Mouse (Mus musculus) heart, embryonic 12.5 days (tissue): Measurements from ENCODE around the gene Mast3. TPM values are rescaled to one million over a fixed set of nuclear protein-coding genes. Genes with fewer than 3 reads are reported as not detected.
A peak's percentile ranks its signal among the peaks of the same experiment; 100 is the strongest.

Experiments
- ATAC-seq: fragments of 200-750 bp; cut with Nextera tagmentation; 2 replicates; pipeline ENCODE4 v1.8.0; 2017; ENCODE audit warnings: moderate TSS enrichment, moderate library complexity; ENCODE audit not compliant: insufficient number of reproducible peaks, low FRiP score
- H3K27ac ChIP-seq: fragments of 300-500 bp; sonication (generic); 2 replicates; pipeline ENCODE4 v1.5.1; 2016; ENCODE audit warnings: mild to moderate bottlenecking, moderate library complexity; ENCODE audit not compliant: poor library complexity, severe bottlenecking
- H3K27me3 ChIP-seq: fragments of 300-500 bp; sonication (generic); replicated peaks from 2 replicates; pipeline ENCODE4 v1.6.1; 2016; ENCODE audit warnings: mild to moderate bottlenecking, moderate library complexity
- H3K36me3 ChIP-seq: fragments of 300-500 bp; sonication (generic); 2 replicates; pipeline ENCODE4 v1.6.1; 2016; ENCODE audit warnings: mild to moderate bottlenecking, moderate library complexity
- H3K4me1 ChIP-seq: fragments of 300-500 bp; sonication (generic); replicated peaks from 2 replicates; pipeline ENCODE4 v1.6.1; 2016; ENCODE audit warnings: mild to moderate bottlenecking
- H3K4me2 ChIP-seq: fragments of 300-500 bp; sonication (generic); 2 replicates; pipeline ENCODE4 v1.6.1; 2016; ENCODE audit warnings: mild to moderate bottlenecking, moderate library complexity
- H3K4me3 ChIP-seq: fragments of 300-500 bp; sonication (generic); 2 replicates; pipeline ENCODE4 v1.5.1; 2016; ENCODE audit warnings: mild to moderate bottlenecking
- H3K9ac ChIP-seq: fragments of 300-500 bp; sonication (generic); 2 replicates; pipeline ENCODE4 v1.6.1; 2016; ENCODE audit warnings: mild to moderate bottlenecking, moderate library complexity
- H3K9me3 ChIP-seq: fragments of 300-500 bp; sonication (generic); replicated peaks from 2 replicates; pipeline ENCODE4 v1.6.1; 2016; ENCODE audit warnings: mild to moderate bottlenecking, moderate library complexity
- whole genome bisulfite sequencing: fragments of 180-500 bp; shearing (Covaris S2); methylation state at CpG from one replicate; pipeline ENCODE4 v1.1.7; 2016; 5-methylcytosine and 5-hydroxymethylcytosine counted together
- polyA plus RNA-seq: library from polyadenylated mRNA; unstranded; fragments of >200 nt; fragmentation: Nextera tagmentation; extraction: Ambion mirVana; gene quantifications from 2 replicates; pipeline ENCODE4 v1.2.1, GENCODE M21; 2016

The Mast3 gene
- polyA plus RNA-seq, 1 experiment from 2014 or later, result 8.1 TPM

GRCm38 (mm10) chr8:70791294-70791701 lies 13.6 kb downstream of the Mast3 start:
- H3K36me3 ChIP-seq, result peaks cover 17% of the 10 kb centered on the region; the same call in 1 of the 2 replicates
- H3K4me3 ChIP-seq, result peak overlapping the region; percentile 66
- H3K4me2 ChIP-seq, result peak overlapping the region; percentile 78
- H3K9me3 ChIP-seq, result no peaks in the 10 kb centered on the region
- 69% methylated on average over 7 of the region's 7 CpGs for WGBS
- H3K4me1 ChIP-seq, result peaks cover 51% of the 10 kb centered on the region
- no peak for ATAC-seq
- H3K27ac ChIP-seq, result no peak overlapping the region
- H3K27me3 ChIP-seq, result peaks cover 29% of the 10 kb centered on the region
- peak overlapping the region; percentile 79; the same call in 1 of the 2 replicates for H3K9ac ChIP-seq

GRCm38 (mm10) chr8:70790846-70791245 lies 14.0 kb downstream of the Mast3 start:
- peaks cover 21% of the 10 kb centered on the region for H3K36me3 ChIP-seq
- 61% methylated on average over 8 of the region's 8 CpGs for WGBS
- peaks cover 24% of the 10 kb centered on the region for H3K27me3 ChIP-seq

GRCm38 (mm10) chr8:70789046-70789445 lies 15.8 kb downstream of the Mast3 start:
- Histone ChIP-seq H3K36me3 (peaks cover 39% of the 10 kb centered on the region), H3K4me1 (peaks cover 51% of the 10 kb centered on the region), H3K27me3 (peaks cover 9% of the 10 kb centered on the region), H3K4me3 (no peak overlapping the region), H3K9me3 (no peaks in the 10 kb centered on the region), H3K9ac (0 out of 2 replicates have a peak overlapping the region, but pooled peaks have one; percentile 19), H3K4me2 (peak overlapping the region; percentile 24; the same call in 1 of the 2 replicates), H3K27ac (no peak overlapping the region; the same call in 1 of the 2 replicates)
- WGBS, result 69% methylated on average over 10 of the region's 10 CpGs
- no peak for ATAC-seq

More at GRCm38 (mm10) chr8:70790846-70791245, 14.0 kb downstream of the Mast3 start:
- no peak overlapping the region for H3K27ac ChIP-seq
- H3K4me2 ChIP-seq, result peak overlapping the region; percentile 78
- H3K4me3 ChIP-seq, result no peak overlapping the region
- H3K9ac ChIP-seq, result peak overlapping the region; percentile 79; the same call in 1 of the 2 replicates
- ATAC-seq, result no peak
- no peaks in the 10 kb centered on the region for H3K9me3 ChIP-seq
- peaks cover 51% of the 10 kb centered on the region for H3K4me1 ChIP-seq

GRCm38 (mm10) chr8:70787941-70788667 lies 16.8 kb downstream of the Mast3 start:
- H3K36me3 ChIP-seq, result peaks cover 48% of the 10 kb centered on the region
- H3K9me3 ChIP-seq, result no peaks in the 10 kb centered on the region
- ATAC-seq, result peak; percentile 43
- peaks cover 50% of the 10 kb centered on the region for H3K4me1 ChIP-seq
- no peak overlapping the region for H3K27ac ChIP-seq
- H3K4me2 ChIP-seq, result peak overlapping the region; percentile 56
- no peaks in the 10 kb centered on the region for H3K27me3 ChIP-seq
- H3K9ac ChIP-seq, result peak overlapping the region; percentile 19
- H3K4me3 ChIP-seq, result peak overlapping the region; percentile 14
- WGBS, result 13% methylated on average over 30 of the region's 30 CpGs

GRCm38 (mm10) chr8:70787051-70787445 lies 17.8 kb downstream of the Mast3 start:
- H3K4me2 ChIP-seq, result peak overlapping the region; percentile 56
- H3K27me3 ChIP-seq, result no peaks in the 10 kb centered on the region
- H3K4me3 ChIP-seq, result no peak overlapping the region
- H3K9me3 ChIP-seq, result no peaks in the 10 kb centered on the region
- H3K36me3 ChIP-seq, result peaks cover 57% of the 10 kb centered on the region
- no peak for ATAC-seq
- no peak overlapping the region for H3K27ac ChIP-seq
- H3K4me1 ChIP-seq, result peaks cover 41% of the 10 kb centered on the region
- 82% methylated on average over 3 of the region's 3 CpGs for WGBS
- no peak overlapping the region for H3K9ac ChIP-seq

GRCm38 (mm10) chr8:70786291-70787050 lies 18.4 kb downstream of the Mast3 start:
- H3K27me3 ChIP-seq, result no peaks in the 10 kb centered on the region
- H3K36me3 ChIP-seq, result peaks cover 63% of the 10 kb centered on the region
- H3K4me1 ChIP-seq, result peaks cover 36% of the 10 kb centered on the region
- WGBS, result 88% methylated on average over 25 of the region's 25 CpGs
- H3K9ac ChIP-seq, result no peak overlapping the region
- no peak for ATAC-seq
- H3K9me3 ChIP-seq, result no peaks in the 10 kb centered on the region
- no peak overlapping the region for H3K4me2 ChIP-seq
- H3K4me3 ChIP-seq, result no peak overlapping the region
- H3K27ac ChIP-seq, result no peak overlapping the region

GRCm38 (mm10) chr8:70780093-70780492 lies 24.8 kb downstream of the Mast3 start:
- WGBS, result 80% methylated on average over 11 of the region's 11 CpGs
- H3K4me3 ChIP-seq, result no peak overlapping the region
- H3K27ac ChIP-seq, result no peak overlapping the region
- H3K4me2 ChIP-seq, result no peak overlapping the region
- H3K9ac ChIP-seq, result no peak overlapping the region
- H3K4me1 ChIP-seq, result peaks cover 21% of the 10 kb centered on the region
- ATAC-seq, result no peak
- no peaks in the 10 kb centered on the region for H3K27me3 ChIP-seq
- H3K9me3 ChIP-seq, result no peaks in the 10 kb centered on the region
- H3K36me3 ChIP-seq, result peaks cover 60% of the 10 kb centered on the region

GRCm38 (mm10) chr8:70776496-70777444 lies 28.1 kb downstream of the Mast3 start, which contains the start of gene Pik3r2:
Gene Pik3r2, minus strand, starts transcription at chr8:70776713.
- H3K9me3 ChIP-seq, result no peaks in the 10 kb centered on the region
- H3K36me3 ChIP-seq, result peaks cover 60% of the 10 kb centered on the region
- no peaks in the 10 kb centered on the region for H3K27me3 ChIP-seq
- peak within 1 kb of the TSS; percentile 93 for H3K9ac ChIP-seq
- H3K4me1 ChIP-seq, result peaks cover 41% of the 10 kb centered on the region
- H3K4me3 ChIP-seq, result peak within 1 kb of the TSS; percentile 80
- peak; percentile 91 for ATAC-seq
- peak within 1 kb of the TSS; percentile 96 for H3K27ac ChIP-seq
- WGBS, result under 1% methylated on average over 94 of the region's 94 CpGs
- peak within 1 kb of the TSS; percentile 93 for H3K4me2 ChIP-seq

- Histone ChIP-seq H3K9me3 (no peaks in the 10 kb centered on the region), H3K36me3 (peaks cover 60% of the 10 kb centered on the region), H3K27ac (peak overlapping the region; percentile 44), H3K4me2 (peak overlapping the region; percentile 93), H3K9ac (peak overlapping the region; percentile 93), H3K4me1 (peaks cover 41% of the 10 kb centered on the region), H3K27me3 (peaks cover 2% of the 10 kb centered on the region; the same call in 1 of the 2 replicates), H3K4me3 (peak overlapping the region; percentile 80)
- 3% methylated on average over 34 of the region's 34 CpGs for WGBS
- peak; percentile 3 for ATAC-seq
Measured at GRCm38 (mm10) chr8:70775851-70776495, 28.9 kb downstream of the Mast3 start.

- Histone ChIP-seq H3K9me3 (no peaks in the 10 kb centered on the region), H3K4me1 (peaks cover 41% of the 10 kb centered on the region), H3K27ac (no peak overlapping the region), H3K36me3 (peaks cover 60% of the 10 kb centered on the region), H3K4me3 (peak overlapping the region; percentile 80), H3K9ac (peak overlapping the region; percentile 93), H3K4me2 (peak overlapping the region; percentile 93), H3K27me3 (peaks cover 6% of the 10 kb centered on the region; the same call in 1 of the 2 replicates)
- ATAC-seq, result no peak
- 90% methylated on average over 5 of the region's 5 CpGs for WGBS
Measured at GRCm38 (mm10) chr8:70775227-70775626, 29.6 kb downstream of the Mast3 start.
